Mouse (Mus musculus) naive thymus-derived CD4-positive, alpha-beta T cell, adult 2 months (primary cell): Measurements from ENCODE around the gene Slc6a11.

Source experiments
- DNase-seq: peaks from one replicate; pipeline ENCODE4 v3.0.0-alpha.2; 2011; ENCODE audit warnings: low read depth

The Slc6a11 gene

GRCm38 (mm10) chr6:114182366-114183179 lies 51.5 kb downstream of the Slc6a11 start:
- no peak for DNase-seq

- no peak for DNase-seq
Observed at GRCm38 (mm10) chr6:114187121-114187520, 56.1 kb downstream of the Slc6a11 start.

DNA sequence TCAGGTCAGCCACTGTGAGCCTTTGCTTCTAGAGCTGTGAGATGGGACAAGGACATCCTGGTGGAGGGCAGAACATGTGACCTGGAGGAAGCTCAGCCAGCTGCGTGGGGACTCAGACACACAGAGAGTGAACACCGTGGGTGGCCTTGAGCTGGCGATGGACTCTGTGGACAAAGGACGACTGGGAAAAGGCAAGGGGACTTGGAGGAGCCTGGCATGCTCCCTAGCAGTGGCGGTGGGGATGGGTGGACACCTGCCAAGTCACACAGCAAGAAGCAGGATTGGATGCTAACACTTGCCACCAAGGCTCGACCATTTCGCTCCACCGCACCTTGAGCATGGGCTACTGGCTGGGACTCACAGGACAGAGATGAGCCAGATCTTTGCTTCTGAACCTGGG lies 57.8 kb downstream of the Slc6a11 start:
- DNase-seq = no peak

- DNase-seq = no peak
Observed at GRCm38 (mm10) chr6:114195998-114196397, 65.0 kb downstream of the Slc6a11 start.

DNA sequence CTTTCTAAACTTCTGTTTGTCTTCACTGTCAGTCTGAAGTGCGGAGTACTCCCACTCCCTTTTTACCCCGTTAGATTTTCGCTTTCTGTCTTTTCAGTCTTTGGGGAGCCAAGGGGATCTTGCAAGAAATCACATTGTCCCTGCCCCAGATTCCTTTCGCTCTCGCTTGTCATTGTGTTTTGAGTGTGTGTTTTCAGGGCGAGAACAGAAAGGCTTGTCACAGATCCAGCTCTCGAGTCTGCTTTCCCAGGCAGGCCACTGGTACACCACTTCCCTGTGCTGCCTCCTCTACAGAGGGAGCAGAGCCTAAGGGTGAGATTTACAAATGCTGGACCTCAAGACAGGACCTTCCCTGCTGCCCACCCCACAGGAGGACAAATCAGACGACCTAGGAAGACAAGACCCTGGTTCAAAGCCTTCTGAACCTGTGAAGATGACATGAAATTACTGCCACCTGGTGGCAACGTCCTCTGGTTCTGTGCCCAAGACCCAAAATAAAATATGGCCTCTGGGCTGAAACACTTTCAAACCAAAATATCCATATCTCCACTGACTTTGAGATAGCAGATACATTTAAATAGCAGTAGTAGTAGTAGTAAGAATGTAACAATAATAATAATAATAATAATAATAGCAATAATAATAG lies 68.3 kb downstream of the Slc6a11 start:
- no peak for DNase-seq

GRCm38 (mm10) chr6:114204557-114204956 lies 73.5 kb downstream of the Slc6a11 start:
- DNase-seq = no peak

- no peak for DNase-seq
Observed at GRCm38 (mm10) chr6:114208296-114208695, 77.3 kb downstream of the Slc6a11 start.

GRCm38 (mm10) chr6:114214393-114214792 lies 83.4 kb downstream of the Slc6a11 start:
- DNase-seq = no peak

- DNase-seq = no peak
Observed at GRCm38 (mm10) chr6:114216741-114217414, 85.8 kb downstream of the Slc6a11 start.

DNA sequence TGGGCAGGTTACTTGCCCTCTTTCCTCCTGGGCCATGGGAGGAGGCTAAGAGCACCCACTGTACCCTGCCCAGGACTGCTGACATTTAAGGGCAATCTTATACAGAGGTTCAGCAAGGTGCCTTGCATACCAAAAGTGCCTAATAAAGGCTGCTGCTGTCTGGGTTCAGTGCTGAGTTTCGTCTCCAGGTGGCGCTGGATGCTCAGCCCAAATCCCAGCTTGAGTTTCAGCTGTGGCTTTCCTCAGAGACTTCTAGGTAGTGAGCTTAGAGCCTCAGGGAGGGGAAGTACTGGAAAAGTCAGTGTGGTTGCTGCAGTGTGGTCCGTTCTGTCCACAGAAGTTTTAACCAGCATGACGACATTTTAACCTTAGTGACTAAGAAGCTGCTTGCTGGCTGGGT lies 93.4 kb downstream of the Slc6a11 start:
- DNase-seq = no peak

DNA sequence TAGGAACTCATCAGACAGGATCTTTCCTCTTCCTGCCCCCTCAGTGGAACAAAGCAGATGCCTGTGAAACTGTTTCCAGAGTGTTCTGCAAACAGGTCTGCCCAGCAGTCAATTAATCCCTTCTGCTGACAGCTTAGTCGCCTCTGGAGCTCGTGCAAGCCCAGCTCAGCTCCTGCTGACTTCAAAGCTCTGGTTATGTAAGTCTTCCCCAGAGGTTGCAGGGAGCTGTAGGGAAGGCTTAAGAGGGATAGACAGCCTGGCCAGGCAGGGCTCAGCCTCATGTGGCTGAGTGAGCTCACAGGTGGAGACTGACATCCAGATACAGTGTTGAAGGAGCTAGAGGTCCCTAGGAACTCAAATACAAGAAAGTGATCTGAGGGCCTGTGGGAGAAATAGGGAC lies 96.3 kb downstream of the Slc6a11 start:
- no peak for DNase-seq

- DNase-seq = no peak
Observed at GRCm38 (mm10) chr6:114228196-114228595, 97.2 kb downstream of the Slc6a11 start.

GRCm38 (mm10) chr6:114238892-114239644 lies 108.0 kb downstream of the Slc6a11 start:
- no peak for DNase-seq

DNA sequence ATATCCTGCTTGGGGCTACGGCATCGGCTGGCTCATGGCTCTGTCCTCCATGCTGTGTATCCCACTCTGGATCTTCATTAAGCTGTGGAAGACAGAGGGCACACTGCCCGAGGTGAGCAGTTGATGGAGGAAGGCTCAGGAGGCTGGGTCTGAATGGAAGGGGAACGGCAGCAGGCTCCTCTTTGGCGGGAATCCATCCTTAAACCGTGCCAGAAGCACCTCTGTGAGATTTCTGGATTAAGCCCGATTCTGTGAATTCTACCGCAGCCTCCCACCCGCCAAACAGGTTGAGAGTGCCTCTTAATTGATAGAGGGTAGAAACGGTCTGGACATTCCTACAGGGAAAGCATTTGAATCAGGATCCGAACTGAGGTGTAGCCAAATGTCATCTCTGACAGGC lies 114.6 kb downstream of the Slc6a11 start:
- no peak for DNase-seq

GRCm38 (mm10) chr6:114250311-114250710 lies 119.3 kb downstream of the Slc6a11 start:
- peak; percentile 55 for DNase-seq

GRCm38 (mm10) chr6:114254927-114255326 lies 123.9 kb downstream of the Slc6a11 start:
- DNase-seq = no peak

GRCm38 (mm10) chr6:114257762-114258361 lies 126.8 kb downstream of the Slc6a11 start:
- no peak for DNase-seq

GRCm38 (mm10) chr6:114258661-114259193 lies 127.7 kb downstream of the Slc6a11 start:
- no peak for DNase-seq

DNA sequence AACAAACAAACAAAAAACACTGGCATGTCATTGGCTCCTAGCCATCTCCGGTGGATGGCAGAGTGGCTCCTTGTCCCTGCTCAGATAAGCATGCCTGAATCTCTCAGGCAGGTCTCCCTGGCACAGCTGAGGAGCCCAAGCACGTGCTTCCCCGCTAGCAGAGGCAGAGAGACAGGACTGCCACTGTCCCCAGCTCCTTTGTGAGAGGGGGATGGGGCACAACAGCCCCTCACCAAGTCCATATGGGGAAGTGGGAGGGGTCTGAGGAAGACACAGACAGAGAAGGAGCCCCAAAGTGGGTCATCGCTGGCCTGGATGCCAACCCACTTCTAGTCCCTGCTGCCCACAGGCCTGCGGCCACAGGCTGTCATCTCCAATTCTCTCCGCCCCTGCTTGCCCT lies 130.6 kb downstream of the Slc6a11 start:
- DNase-seq = no peak

DNA sequence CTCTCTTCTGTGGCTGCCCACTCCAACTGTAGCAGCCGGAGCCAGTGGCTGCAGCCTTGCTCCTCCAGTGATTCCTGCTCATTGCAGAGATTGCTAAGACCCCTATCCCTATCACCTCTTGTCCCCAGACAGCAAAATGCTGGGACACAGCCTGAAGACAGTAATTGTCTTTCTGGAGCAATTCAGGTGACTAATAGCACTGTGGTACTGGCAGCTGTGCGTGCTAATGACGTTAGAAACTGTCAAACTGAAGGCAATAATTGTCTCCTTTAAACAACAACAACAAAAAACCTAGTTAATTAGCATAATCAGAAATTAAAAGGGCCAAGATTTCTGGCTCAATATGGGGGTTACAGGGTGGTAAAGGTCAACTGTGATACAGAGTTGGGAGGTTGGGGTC lies 133.0 kb downstream of the Slc6a11 start:
- DNase-seq = no peak

- no peak for DNase-seq
Observed at GRCm38 (mm10) chr6:114264426-114264825, 133.4 kb downstream of the Slc6a11 start.

DNA sequence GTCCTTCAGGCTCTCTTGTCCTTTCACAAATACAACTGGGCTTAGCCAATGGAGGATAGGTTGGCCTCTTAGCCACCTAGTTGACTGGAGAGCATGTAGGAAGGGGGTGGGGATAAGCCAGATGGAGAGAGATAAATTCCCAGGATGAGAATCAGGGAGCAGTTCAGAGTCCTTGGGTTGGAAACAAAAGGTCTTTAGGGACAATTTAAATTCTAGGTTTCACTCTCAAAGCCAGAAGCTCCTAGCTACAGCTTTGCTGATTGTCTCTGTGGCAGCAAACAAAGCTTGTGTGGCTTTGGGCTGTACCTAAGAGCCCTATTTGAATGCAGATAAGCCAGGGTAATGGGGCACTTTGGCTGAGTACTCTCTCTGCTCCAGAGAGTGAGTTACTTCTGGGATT lies 135.2 kb downstream of the Slc6a11 start:
- DNase-seq = no peak
